Mouse (Mus musculus): ENCODE data around the gene St3gal3.

DNA sequence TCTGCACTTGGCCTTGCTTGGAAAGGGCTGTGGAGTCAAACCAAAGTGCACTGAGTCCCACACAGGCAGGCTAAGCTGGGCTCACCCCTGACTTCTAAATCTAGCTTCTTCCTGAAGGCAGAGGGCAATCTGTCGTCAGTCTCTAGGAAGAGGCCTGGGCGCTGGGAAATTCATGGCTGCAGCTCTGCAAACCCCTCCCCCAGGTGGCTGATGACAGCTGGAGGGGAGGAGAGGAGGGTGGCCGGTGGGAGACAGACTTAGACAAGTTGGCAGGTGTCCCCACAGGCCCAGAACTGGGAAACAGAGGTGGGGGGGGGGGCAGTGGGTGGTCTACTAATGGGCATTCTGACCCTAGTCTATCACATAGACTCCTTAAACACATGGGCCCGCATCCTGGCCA is 177.2 kb downstream of the St3gal3 start:
- TF ChIP-seq MAZ (IDR thresholded peaks at IDR 0.05; ENCODE audit: low read depth, low read length) (no peak), ETS1 (IDR thresholded peaks at IDR 0.05; ENCODE audit: low read depth, low read length) (no peak), CTCF (IDR thresholded peaks at IDR 0.05 in 2 of 3, conservative IDR thresholded peaks at IDR 0.05 in 1 of 3; ENCODE audit: control insufficient read depth in 1 of 3, insufficient read depth in 1 of 3, low read depth in 2 of 3, low read length in 3 of 3, poor library complexity in 1 of 3, severe bottlenecking in 1 of 3) (no peak), POLR2A (IDR thresholded peaks at IDR 0.05; ENCODE audit: control insufficient read depth in 1 of 2, insufficient read depth in 1 of 2, low read depth in 1 of 2, low read length in 2 of 2, poor library complexity in 1 of 2) (no peak), ZC3H11A (IDR thresholded peaks at IDR 0.05; ENCODE audit: low read depth, low read length) (no peak), TCF12 (IDR thresholded peaks at IDR 0.05; ENCODE audit: low read depth, low read length) (no peak), EP300 (IDR thresholded peaks at IDR 0.05; ENCODE audit: low read depth in 1 of 2, low read length in 2 of 2) (no peak), POLR2AphosphoS2 (IDR thresholded peaks at IDR 0.05; ENCODE audit: low read length) (no peak), MEF2A (IDR thresholded peaks at IDR 0.05; ENCODE audit: extremely low read depth, insufficient replicate concordance, low read depth, low read length, poor library complexity, severe bottlenecking) (no peak), USF1 (IDR thresholded peaks at IDR 0.05; ENCODE audit: low read depth, low read length) (no peak)
